Comparison of ENCODE assay signal across 5 mouse cellular contexts in the genomic region with DNA sequence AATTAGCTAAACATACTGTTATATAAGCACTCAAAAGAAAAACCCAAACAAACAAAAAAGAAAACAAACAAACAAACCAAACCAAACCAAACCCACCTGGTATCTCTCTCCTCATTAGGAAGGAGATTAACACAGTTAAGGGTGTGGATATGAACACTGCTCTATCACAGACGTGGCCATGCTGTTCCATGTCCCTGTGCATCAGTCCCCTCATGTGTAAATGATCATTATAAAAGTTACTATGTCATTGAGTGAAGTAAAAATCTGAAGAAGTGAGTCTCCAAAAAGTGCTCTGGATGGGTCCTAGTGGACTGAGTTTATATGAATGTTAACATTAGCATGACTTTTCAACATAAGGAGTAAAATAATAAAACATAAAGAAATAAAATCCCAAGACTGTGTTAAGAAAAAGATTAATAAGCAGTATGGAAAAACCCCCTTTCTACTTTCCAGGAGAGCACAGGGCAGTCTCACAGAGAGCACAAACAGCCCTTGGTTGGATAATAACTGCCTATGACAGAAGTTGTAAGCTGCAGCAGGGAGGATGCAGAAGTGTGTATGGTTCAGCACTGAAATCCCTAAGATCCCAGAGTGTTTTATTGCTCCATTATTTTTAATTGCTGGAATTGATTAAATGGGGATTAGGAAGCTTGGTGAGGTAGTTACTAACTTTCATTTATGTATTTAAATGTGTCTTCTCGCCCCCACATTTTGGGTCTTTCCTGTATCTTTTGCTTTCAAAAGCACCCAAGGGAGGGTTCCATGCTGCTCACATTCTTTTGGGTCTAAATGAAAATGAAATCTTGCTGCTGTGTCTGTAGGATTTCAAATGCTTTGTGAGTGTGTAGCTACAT.
DNase-seq lines count a peak whose midpoint lies in the region; ATAC-seq and TF ChIP-seq lines count a peak whose summit lies in the region.
"Not testable (repeated sequence)": the region's sequence is repeated elsewhere in the genome, so short reads cannot be mapped to it uniquely, and the experiment has no call there.

No protein-coding gene starts in this region.

- ATAC-seq in hindbrain, embryonic 15.5 days (ENCODE audit: low FRiP score, low read depth), result peak; percentile 81; the same call in 1 of the 2 replicates
- ATAC-seq in hindbrain, postnatal 0 days, result peak; percentile 72
- ATAC-seq in limb, embryonic 13.5 days (ENCODE audit: low FRiP score, low read depth), result peak; percentile 71; the same call in 1 of the 2 replicates
- not testable (repeated sequence) for ATAC-seq in midbrain, postnatal 0 days (ENCODE audit: low FRiP score)
- ATAC-seq in neural tube, embryonic 14.5 days (ENCODE audit: low read depth), result peak; percentile 94

- not testable (repeated sequence) for H3K4me1 ChIP-seq in hindbrain, embryonic 15.5 days (replicated peaks); hindbrain, postnatal 0 days (ENCODE audit: insufficient read depth, low read length); midbrain, postnatal 0 days (ENCODE audit: insufficient read depth, low read length); neural tube, embryonic 14.5 days (ENCODE audit: control insufficient read depth, insufficient read depth, low read length)
- peaks cover 11% of the 10 kb centered on the region for H3K4me1 ChIP-seq in limb, embryonic 13.5 days

- H3K36me3 ChIP-seq in hindbrain, embryonic 15.5 days; hindbrain, postnatal 0 days (ENCODE audit: insufficient read depth, low read length); limb, embryonic 13.5 days; midbrain, postnatal 0 days (ENCODE audit: insufficient read depth, low read length); neural tube, embryonic 14.5 days (ENCODE audit: control insufficient read depth, insufficient read depth, low read length): not testable (repeated sequence)

- not testable (repeated sequence) for H3K9ac ChIP-seq in hindbrain, embryonic 15.5 days; hindbrain, postnatal 0 days (replicated peaks; ENCODE audit: low read length); limb, embryonic 13.5 days; midbrain, postnatal 0 days (replicated peaks; ENCODE audit: low read length, poor library complexity, severe bottlenecking); neural tube, embryonic 14.5 days (replicated peaks; ENCODE audit: low read depth, low read length)

- H3K27me3 ChIP-seq in hindbrain, embryonic 15.5 days; hindbrain, postnatal 0 days (ENCODE audit: insufficient read depth, low read length); limb, embryonic 13.5 days; midbrain, postnatal 0 days (ENCODE audit: insufficient read depth, low read length); neural tube, embryonic 14.5 days (ENCODE audit: control insufficient read depth, insufficient read depth, low read length): not testable (repeated sequence)

- H3K27ac ChIP-seq in hindbrain, embryonic 15.5 days (replicated peaks); hindbrain, postnatal 0 days; limb, embryonic 13.5 days; midbrain, postnatal 0 days (ENCODE audit: low read depth, low read length); neural tube, embryonic 14.5 days (ENCODE audit: low read depth, low read length): not testable (repeated sequence)

- peak; percentile 4 for DNase-seq in hindbrain, postnatal 0 days (ENCODE audit: low spot score)
- DNase-seq in midbrain, postnatal 0 days (ENCODE audit: low spot score), result peak; percentile 5

- TF ChIP-seq CTCF in hindbrain, postnatal 0 days (IDR thresholded peaks at IDR 0.05; ENCODE audit: low read depth); midbrain, postnatal 0 days (IDR thresholded peaks at IDR 0.05): not testable (repeated sequence)

- H3K9me3 ChIP-seq in hindbrain, embryonic 15.5 days; hindbrain, postnatal 0 days (ENCODE audit: low read length); limb, embryonic 13.5 days; midbrain, postnatal 0 days (ENCODE audit: low read length); neural tube, embryonic 14.5 days (ENCODE audit: control insufficient read depth, low read length): not testable (repeated sequence)

- H3K4me2 ChIP-seq in hindbrain, embryonic 15.5 days; hindbrain, postnatal 0 days (ENCODE audit: low read depth, low read length); limb, embryonic 13.5 days (replicated peaks); midbrain, postnatal 0 days (ENCODE audit: low read depth, low read length, poor library complexity, severe bottlenecking); neural tube, embryonic 14.5 days (ENCODE audit: low read depth, low read length): not testable (repeated sequence)

- H3K4me3 ChIP-seq in hindbrain, embryonic 15.5 days; hindbrain, postnatal 0 days (ENCODE audit: low read length); limb, embryonic 13.5 days; midbrain, postnatal 0 days (ENCODE audit: low read depth, low read length); neural tube, embryonic 14.5 days (ENCODE audit: low read depth, low read length): not testable (repeated sequence)

- 81% methylated on average over 2 of the region's 2 CpGs for WGBS in hindbrain, embryonic 15.5 days
- 68% methylated on average over 2 of the region's 2 CpGs for WGBS in hindbrain, postnatal 0 days
- WGBS in limb, embryonic 13.5 days, result 28% methylated on average over 2 of the region's 2 CpGs
- WGBS in midbrain, postnatal 0 days, result 82% methylated on average over 2 of the region's 2 CpGs
- WGBS in neural tube, embryonic 14.5 days, result 51% methylated on average over 2 of the region's 2 CpGs
